In the genomic region with DNA sequence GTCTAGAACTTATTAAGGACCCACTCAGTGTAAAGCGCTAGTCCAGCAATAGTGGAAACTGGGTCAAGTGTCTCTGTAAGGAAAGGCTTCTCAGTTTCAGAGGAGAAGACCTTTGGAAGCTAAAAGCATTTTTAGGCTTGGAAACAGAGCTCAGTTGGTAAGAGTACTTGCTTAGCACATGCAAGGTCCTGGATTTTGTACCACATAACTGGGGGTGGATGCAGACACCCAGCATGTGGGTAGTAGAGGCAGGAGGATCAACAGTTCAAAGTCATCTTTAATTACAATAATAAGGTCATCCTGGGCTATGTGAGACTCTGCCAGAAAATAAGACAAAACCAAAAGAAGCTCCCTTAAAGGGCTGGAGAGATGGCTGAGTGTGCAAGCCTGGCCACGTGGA, we compare ENCODE assay signal across 27 mouse cellular contexts. TPM values are rescaled to one million over a fixed set of nuclear protein-coding genes. Genes with fewer than 3 reads are reported as not detected.
"Had no signal": no experiment of that assay in that cellular context is flagged by ENCODE, and none has a peak within 500 bp of the region (broad histone marks: within the 10 kb centered on the region; RNA-seq: fewer than 3 reads in every experiment).

No protein-coding gene starts in this region.

- H3K4me2 ChIP-seq: forebrain, embryonic 15.5 days; heart, embryonic 12.5 days; hindbrain, embryonic 12.5 days; hindbrain, embryonic 14.5 days; intestine, embryonic 15.5 days; limb, embryonic 13.5 days; limb, embryonic 15.5 days; liver, embryonic 12.5 days had no signal

- H3K4me1 ChIP-seq: forebrain, embryonic 15.5 days; heart, embryonic 10.5 days; heart, embryonic 12.5 days; hindbrain, embryonic 10.5 days; hindbrain, embryonic 12.5 days; intestine, embryonic 15.5 days; liver, embryonic 12.5 days had no signal

- H3K36me3 ChIP-seq: forebrain, embryonic 15.5 days; heart, embryonic 10.5 days; heart, embryonic 12.5 days; hindbrain, embryonic 10.5 days; hindbrain, embryonic 12.5 days; intestine, embryonic 15.5 days; limb, embryonic 13.5 days; limb, embryonic 15.5 days; liver, embryonic 12.5 days had no signal

- H3K27ac ChIP-seq: forebrain, embryonic 15.5 days; heart, embryonic 10.5 days; hindbrain, embryonic 10.5 days; hindbrain, embryonic 12.5 days; hindbrain, embryonic 14.5 days; intestine, embryonic 15.5 days; limb, embryonic 13.5 days; limb, embryonic 15.5 days; liver, embryonic 12.5 days; liver, embryonic 14.5 days had no signal

- ATAC-seq: forebrain, embryonic 15.5 days; forebrain, postnatal 0 days; hindbrain, embryonic 16.5 days; inflammation-experienced regulatory T-cells, adult 6 months; intestine, embryonic 15.5 days; intestine, postnatal 0 days; liver, embryonic 12.5 days had no signal

- H3K9ac ChIP-seq: forebrain, embryonic 15.5 days; forebrain, postnatal 0 days; heart, embryonic 12.5 days; hindbrain, embryonic 12.5 days; hindbrain, embryonic 14.5 days; intestine, embryonic 15.5 days; limb, embryonic 13.5 days; limb, embryonic 15.5 days; liver, embryonic 12.5 days; liver, embryonic 14.5 days had no signal

- H3K27me3 ChIP-seq: forebrain, embryonic 15.5 days; heart, embryonic 12.5 days; hindbrain, embryonic 12.5 days; intestine, embryonic 15.5 days; limb, embryonic 13.5 days; limb, embryonic 15.5 days; liver, embryonic 12.5 days had no signal

- DNase-seq: forebrain, postnatal 0 days; gastrocnemius, postnatal 14 days; gastrocnemius, postnatal 36 days; heart, adult 18-20 months; heart, postnatal 10 days; heart, postnatal 4 days; layer of hippocampus, adult 9-11 months; layer of hippocampus, postnatal 36 days; left cerebral cortex, postnatal 4 days; lung, adult 18-20 months had no signal

- H3K4me3 ChIP-seq: forebrain, embryonic 15.5 days; heart, embryonic 10.5 days; heart, embryonic 12.5 days; hindbrain, embryonic 10.5 days; hindbrain, embryonic 12.5 days; intestine, embryonic 15.5 days; limb, embryonic 13.5 days; limb, embryonic 15.5 days; liver, embryonic 12.5 days had no signal

- H3K9me3 ChIP-seq: forebrain, embryonic 15.5 days; heart, embryonic 10.5 days; heart, embryonic 12.5 days; hindbrain, embryonic 10.5 days; hindbrain, embryonic 12.5 days; intestine, embryonic 15.5 days; limb, embryonic 13.5 days; limb, embryonic 15.5 days; liver, embryonic 12.5 days had no signal

RNA-seq across cellular contexts. Expression of a gene that starts 21.4 kb away (rescaled TPM):
- polyA plus RNA-seq: heart, embryonic 14.5 days; intestine, embryonic 15.5 days; intestine, postnatal 0 days; large intestine, adult 2 months; limb, embryonic 15.5 days; liver, adult 2 months; liver, embryonic 12.5 days had no signal

RNA-seq across cellular contexts. Expression of a gene that starts 21.7 kb away (rescaled TPM):
- polyA plus RNA-seq: liver, adult 2 months had no signal
